8 mouse cellular contexts compared by ENCODE assay signal in the genomic region with DNA sequence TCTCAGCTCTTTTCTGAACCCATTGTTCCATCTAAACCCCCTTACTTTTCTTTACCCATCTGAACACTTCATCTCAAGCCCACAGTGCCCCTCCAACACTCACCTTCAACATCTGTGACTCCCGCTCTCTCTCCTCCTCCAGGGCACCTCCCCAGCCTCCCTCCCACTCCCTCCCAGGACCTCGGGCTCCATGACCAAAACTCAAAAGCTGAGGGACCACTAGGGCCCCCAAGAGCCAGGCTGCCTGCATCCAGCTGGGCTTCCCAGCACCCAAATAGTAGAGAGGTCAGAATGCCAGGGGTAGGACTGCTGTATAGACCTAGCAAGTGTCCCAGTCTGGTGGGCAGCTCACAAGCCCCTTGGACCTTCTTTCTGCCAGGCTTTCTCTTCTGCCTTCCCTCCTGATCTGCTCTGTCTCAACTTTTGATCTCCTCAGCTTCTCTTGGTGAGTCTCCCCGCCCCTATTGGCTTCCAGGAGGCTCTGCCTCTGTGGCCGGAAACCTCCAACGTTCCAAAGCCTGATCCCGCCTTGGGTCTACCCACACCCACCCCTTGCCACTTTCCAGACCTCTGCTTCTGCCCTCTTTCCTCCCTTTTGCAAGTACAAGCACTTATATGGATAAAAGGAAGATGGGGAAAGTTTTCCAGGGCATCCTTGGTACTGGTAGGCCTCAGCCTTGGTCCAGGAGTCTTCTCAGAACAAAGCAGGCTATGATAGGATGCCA. TPM values are rescaled to one million over a fixed set of nuclear protein-coding genes. Genes with fewer than 3 reads are reported as not detected.
A peak's percentile ranks its signal among the peaks of the same experiment; 100 is the strongest.
DNase-seq lines count a peak whose midpoint lies in the region; ATAC-seq and TF ChIP-seq lines count a peak whose summit lies in the region.

A gene (minus strand): TSS at position 387 of the 725 bp plus-strand sequence.

- H3K9me3 ChIP-seq in heart, embryonic 14.5 days (ENCODE audit: control insufficient read depth, low read length) = no peaks in the 10 kb centered on the region
- H3K9me3 ChIP-seq in hindbrain, embryonic 10.5 days = no peaks in the 10 kb centered on the region
- no peaks in the 10 kb centered on the region for H3K9me3 ChIP-seq in liver, embryonic 16.5 days (replicated peaks; ENCODE audit: control insufficient read depth, low read length)

- H3K36me3 ChIP-seq in heart, embryonic 14.5 days (ENCODE audit: control insufficient read depth, insufficient read depth, low read length) = no peaks in the 10 kb centered on the region
- no peaks in the 10 kb centered on the region for H3K36me3 ChIP-seq in hindbrain, embryonic 10.5 days
- H3K36me3 ChIP-seq in liver, embryonic 16.5 days (ENCODE audit: control insufficient read depth, insufficient read depth) = no peaks in the 10 kb centered on the region

- H3K9ac ChIP-seq in heart, embryonic 14.5 days (ENCODE audit: low read length) = no peak within 1 kb of the TSS
- H3K9ac ChIP-seq in liver, embryonic 16.5 days (ENCODE audit: low read depth, low read length) = no peak within 1 kb of the TSS

- DNase-seq in heart, postnatal 14 days = no peak
- no peak for DNase-seq in hindbrain, embryonic 10.5 days (ENCODE audit: low spot score)
- DNase-seq in frontal cortex, postnatal 36 days (ENCODE audit: low spot score in 2 of 2) = no peak
- no peak for DNase-seq in adrenal gland, postnatal 4 days (ENCODE audit: low spot score in 2 of 2)
- DNase-seq in thymus, postnatal 25 days = no peak

- 0 out of 4 replicates have a peak within 1 kb of the TSS, but pooled peaks of 1 of the 2 experiments have one; percentile 45 for H3K27ac ChIP-seq in heart, embryonic 14.5 days (replicated peaks in 1 of 2; ENCODE audit: control insufficient read depth in 1 of 2, insufficient read depth in 1 of 2, low read depth in 2 of 2, low read length in 2 of 2)
- H3K27ac ChIP-seq in bone marrow, adult 2 months (ENCODE audit: control insufficient read depth, insufficient read depth, low read depth, low read length, poor library complexity) = peak within 1 kb of the TSS; percentile 51; the same call in 1 of the 2 replicates
- peak within 1 kb of the TSS; percentile 99 for H3K27ac ChIP-seq in hindbrain, embryonic 10.5 days
- no peak within 1 kb of the TSS for H3K27ac ChIP-seq in liver, embryonic 16.5 days (ENCODE audit: low read length)

- no peak for TF ChIP-seq CTCF in bone marrow, adult 2 months (IDR thresholded peaks at IDR 0.05; ENCODE audit: control insufficient read depth, insufficient read depth, low read length)

- no peak for TF ChIP-seq POLR2A in bone marrow, adult 2 months (IDR thresholded peaks at IDR 0.05; ENCODE audit: borderline replicate concordance, control insufficient read depth, low read depth, low read length)

- peaks cover 45% of the 10 kb centered on the region for H3K27me3 ChIP-seq in heart, embryonic 14.5 days (ENCODE audit: control insufficient read depth, insufficient read depth, low read length)
- H3K27me3 ChIP-seq in hindbrain, embryonic 10.5 days (ENCODE audit: insufficient read depth, poor library complexity, severe bottlenecking) = peaks cover 60% of the 10 kb centered on the region
- peaks cover 36% of the 10 kb centered on the region for H3K27me3 ChIP-seq in liver, embryonic 16.5 days (ENCODE audit: control insufficient read depth, insufficient read depth, low read depth, low read length)

- no peak for ATAC-seq in heart, embryonic 14.5 days (ENCODE audit: insufficient number of reproducible peaks, insufficient read depth, low FRiP score, low read depth)
- no peak for ATAC-seq in liver, embryonic 16.5 days (ENCODE audit: low read depth)

- H3K4me2 ChIP-seq in heart, embryonic 14.5 days (ENCODE audit: low read length) = peak within 1 kb of the TSS; percentile 90
- H3K4me2 ChIP-seq in liver, embryonic 16.5 days (ENCODE audit: low read depth, low read length) = peak within 1 kb of the TSS; percentile 78

- peaks cover 3 to 19% of the 10 kb centered on the region in 2 experiments; a peak in 3 of 4 replicates for H3K4me1 ChIP-seq in heart, embryonic 14.5 days (ENCODE audit: control insufficient read depth in 2 of 2, insufficient read depth in 2 of 2, low read length in 2 of 2)
- H3K4me1 ChIP-seq in bone marrow, adult 2 months (ENCODE audit: control insufficient read depth, insufficient read depth, low read length) = no peaks in the 10 kb centered on the region; the same call in none of the 2 replicates
- peaks cover 47% of the 10 kb centered on the region for H3K4me1 ChIP-seq in hindbrain, embryonic 10.5 days (replicated peaks)
- peaks cover 11% of the 10 kb centered on the region for H3K4me1 ChIP-seq in liver, embryonic 16.5 days (ENCODE audit: control insufficient read depth, low read depth, low read length)

- intact Hi-C loops in heart, postnatal 14 days (cut with DNase I) = loop anchor here (5.0 kb wide), 1 partner anchor 46 kb away; no protein-coding TSS in a partner anchor

- H3K4me3 ChIP-seq in heart, embryonic 14.5 days (ENCODE audit: control insufficient read depth in 1 of 2, insufficient read depth in 1 of 2, low read depth in 1 of 2, low read length in 2 of 2) = peak within 1 kb of the TSS; percentile 58 to 71; a peak in 2 of 4 replicates
- no peak within 1 kb of the TSS for H3K4me3 ChIP-seq in bone marrow, adult 2 months (replicated peaks; ENCODE audit: control insufficient read depth, low read depth, low read length)
- H3K4me3 ChIP-seq in hindbrain, embryonic 10.5 days = peak within 1 kb of the TSS; percentile 76
- H3K4me3 ChIP-seq in liver, embryonic 16.5 days (ENCODE audit: low read depth, low read length) = no peak within 1 kb of the TSS

- WGBS in heart, embryonic 14.5 days = 69% methylated on average over 6 of the region's 6 CpGs
- 63% methylated on average over 6 of the region's 6 CpGs for WGBS in bone marrow, adult 2 months
- 61% methylated on average over 6 of the region's 6 CpGs for WGBS in hindbrain, embryonic 10.5 days
- WGBS in liver, embryonic 16.5 days (ENCODE audit: insufficient replicate concordance) = 41% methylated on average over 6 of the region's 6 CpGs

RNA-seq across cellular contexts. Expression of the gene that starts here (rescaled TPM):
- polyA plus RNA-seq in heart, embryonic 14.5 days (2014; fragmentation: Nextera tagmentation; extraction: Ambion mirVana) = 0.81 and 0.85 TPM in 2 replicates
- total RNA-seq in heart, postnatal 14 days (2021) = under 1 TPM; 0.84 to 0.88 TPM
- polyA plus RNA-seq in bone marrow, adult 2 months (2011; ENCODE audit: insufficient read depth, insufficient read length, low replicate concordance, missing spikeins) = 0.75 and 1.8 TPM in 2 replicates
- 1.8 and 2.1 TPM in 2 replicates for polyA plus RNA-seq in hindbrain, embryonic 10.5 days (2016; fragmentation: Nextera tagmentation; extraction: Ambion mirVana)
- polyA plus RNA-seq in liver, embryonic 16.5 days (2015; fragmentation: Nextera tagmentation; extraction: Ambion mirVana) = 0.44 and 0.46 TPM in 2 replicates
- total RNA-seq in adrenal gland, postnatal 4 days (2021) = 1 to 10 TPM; 6.0 to 7.1 TPM

Comparison
In these comparisons a context has a peak if more than half of its experiments do, and no peak if none do; other contexts are left out.
1. H3K4me3 ChIP-seq: peak in heart, embryonic 14.5 days (2 of 2) and hindbrain, embryonic 10.5 days (single experiment); none in bone marrow, adult 2 months (single experiment) and liver, embryonic 16.5 days (single experiment).